Mouse (Mus musculus): ENCODE results near the gene Sh3bp5.

GRCm38 (mm10) chr14:31337406-31337805, 98.5 kb downstream of the Sh3bp5 start:
- TF ChIP-seq POLR2A (IDR thresholded peaks at IDR 0.05; ENCODE audit: control insufficient read depth, extremely low read depth, insufficient read depth, low read length, poor library complexity) (no peak), CTCF (IDR thresholded peaks at IDR 0.05; ENCODE audit: borderline replicate concordance, control insufficient read depth, extremely low read depth, insufficient read depth, low read length, poor library complexity) (no peak)

Data from thymus, adult 2 months (tissue).